Mouse (Mus musculus) heart, embryonic 12.5 days (tissue): Measurements from ENCODE around the gene Stpg2. TPM values are rescaled to one million over a fixed set of nuclear protein-coding genes. Genes with fewer than 3 reads are reported as not detected.
"Not testable (repeated sequence)": the region's sequence is repeated elsewhere in the genome, so short reads cannot be mapped to it uniquely, and the experiment has no call there.

Experiments used
- ATAC-seq: fragments of 200-750 bp; cut with Nextera tagmentation; 2 replicates; pipeline ENCODE4 v1.8.0; 2017; ENCODE audit warnings: moderate TSS enrichment, moderate library complexity; ENCODE audit not compliant: insufficient number of reproducible peaks, low FRiP score
- H3K27ac ChIP-seq: fragments of 300-500 bp; sonication (generic); 2 replicates; pipeline ENCODE4 v1.5.1; 2016; ENCODE audit warnings: mild to moderate bottlenecking, moderate library complexity; ENCODE audit not compliant: poor library complexity, severe bottlenecking
- H3K27me3 ChIP-seq: fragments of 300-500 bp; sonication (generic); replicated peaks from 2 replicates; pipeline ENCODE4 v1.6.1; 2016; ENCODE audit warnings: mild to moderate bottlenecking, moderate library complexity
- H3K36me3 ChIP-seq: fragments of 300-500 bp; sonication (generic); 2 replicates; pipeline ENCODE4 v1.6.1; 2016; ENCODE audit warnings: mild to moderate bottlenecking, moderate library complexity
- H3K4me1 ChIP-seq: fragments of 300-500 bp; sonication (generic); replicated peaks from 2 replicates; pipeline ENCODE4 v1.6.1; 2016; ENCODE audit warnings: mild to moderate bottlenecking
- H3K4me2 ChIP-seq: fragments of 300-500 bp; sonication (generic); 2 replicates; pipeline ENCODE4 v1.6.1; 2016; ENCODE audit warnings: mild to moderate bottlenecking, moderate library complexity
- H3K4me3 ChIP-seq: fragments of 300-500 bp; sonication (generic); 2 replicates; pipeline ENCODE4 v1.5.1; 2016; ENCODE audit warnings: mild to moderate bottlenecking
- H3K9ac ChIP-seq: fragments of 300-500 bp; sonication (generic); 2 replicates; pipeline ENCODE4 v1.6.1; 2016; ENCODE audit warnings: mild to moderate bottlenecking, moderate library complexity
- H3K9me3 ChIP-seq: fragments of 300-500 bp; sonication (generic); replicated peaks from 2 replicates; pipeline ENCODE4 v1.6.1; 2016; ENCODE audit warnings: mild to moderate bottlenecking, moderate library complexity
- whole genome bisulfite sequencing: fragments of 180-500 bp; shearing (Covaris S2); methylation state at CpG from one replicate; pipeline ENCODE4 v1.1.7; 2016; 5-methylcytosine and 5-hydroxymethylcytosine counted together
- polyA plus RNA-seq: library from polyadenylated mRNA; unstranded; fragments of >200 nt; fragmentation: Nextera tagmentation; extraction: Ambion mirVana; gene quantifications from 2 replicates; pipeline ENCODE4 v1.2.1, GENCODE M21; 2016

The Stpg2 gene
- polyA plus RNA-seq, 1 experiment from 2014 or later: not detected

DNA sequence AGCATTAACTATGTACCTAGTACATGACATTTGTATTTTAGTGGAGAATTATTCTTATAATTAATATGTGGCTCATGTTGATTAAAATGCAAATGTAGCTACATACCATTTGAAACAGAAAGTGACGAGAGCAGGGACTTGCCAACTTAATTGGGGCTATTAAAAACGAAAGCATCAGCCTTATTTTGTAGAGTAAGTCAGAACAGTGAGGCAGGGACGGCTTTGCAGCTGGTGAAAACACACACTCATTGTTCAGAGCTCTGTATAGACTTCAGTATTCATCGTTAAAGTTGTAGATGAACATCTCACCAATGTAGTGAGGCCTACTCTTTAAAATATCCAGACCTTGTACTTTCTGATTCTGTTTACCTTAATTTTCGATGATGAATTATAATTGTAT, 213.6 kb downstream of the Stpg2 start:
- H3K9ac ChIP-seq: no peak overlapping the region
- 68% methylated on average over 5 of the region's 5 CpGs for WGBS
- H3K9me3 ChIP-seq: no peaks in the 10 kb centered on the region
- no peak for ATAC-seq
- no peak overlapping the region for H3K27ac ChIP-seq
- H3K36me3 ChIP-seq: no peaks in the 10 kb centered on the region
- no peaks in the 10 kb centered on the region for H3K27me3 ChIP-seq
- H3K4me3 ChIP-seq: no peak overlapping the region
- H3K4me2 ChIP-seq: no peak overlapping the region
- no peaks in the 10 kb centered on the region for H3K4me1 ChIP-seq

DNA sequence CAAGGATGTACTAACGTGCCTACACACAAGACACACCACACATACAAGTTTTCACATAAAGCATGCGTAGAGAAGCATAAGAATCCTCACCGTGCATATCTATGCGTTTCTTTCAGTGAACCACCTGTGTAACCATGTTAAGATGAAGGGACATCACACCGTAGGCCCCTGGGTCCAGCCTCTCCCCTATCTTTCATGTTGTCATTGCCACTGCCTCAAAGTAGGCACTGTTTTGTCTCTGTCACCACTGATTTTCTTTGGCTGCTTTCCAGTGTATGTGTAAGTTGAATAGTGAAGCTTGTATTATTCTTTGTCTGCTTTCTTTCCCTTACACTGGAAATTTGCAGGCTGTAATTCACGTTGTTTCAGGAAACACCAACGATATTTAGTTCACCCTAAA, 236.7 kb downstream of the Stpg2 start:
- H3K9ac ChIP-seq: no peak overlapping the region
- no peak overlapping the region for H3K4me2 ChIP-seq
- ATAC-seq: no peak
- no peak overlapping the region for H3K4me3 ChIP-seq
- H3K36me3 ChIP-seq: no peaks in the 10 kb centered on the region
- peaks cover 5% of the 10 kb centered on the region for H3K4me1 ChIP-seq
- no peaks in the 10 kb centered on the region for H3K27me3 ChIP-seq
- no peaks in the 10 kb centered on the region for H3K9me3 ChIP-seq
- WGBS: 37% methylated on average over 7 of the region's 7 CpGs
- H3K27ac ChIP-seq: peak overlapping the region; percentile 47; the same call in 1 of the 2 replicates

DNA sequence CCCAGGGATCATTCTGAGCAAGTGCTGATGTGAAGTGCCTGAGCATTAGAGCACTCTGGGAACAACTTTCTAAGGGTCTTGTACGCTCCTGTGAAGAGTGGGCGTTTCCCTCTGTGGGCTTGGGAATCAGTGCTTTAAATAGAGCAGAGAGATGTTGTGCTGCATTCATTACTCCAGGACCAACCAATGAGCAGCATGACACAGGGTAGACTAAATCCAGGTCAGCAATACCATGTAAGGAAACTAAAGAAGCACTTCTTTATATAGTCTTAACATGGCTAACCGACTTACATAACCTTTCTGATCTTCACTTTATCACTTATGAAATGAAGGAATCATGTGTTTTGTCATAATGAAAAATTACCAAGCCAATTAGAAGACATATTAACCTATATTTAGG, 290.4 kb downstream of the Stpg2 start:
- Histone ChIP-seq H3K27ac (no peak overlapping the region), H3K4me1 (0 out of 2 replicates have a peak, but pooled peaks cover 2% of the 10 kb centered on the region), H3K4me3 (no peak overlapping the region), H3K9ac (no peak overlapping the region), H3K36me3 (no peaks in the 10 kb centered on the region), H3K27me3 (no peaks in the 10 kb centered on the region), H3K4me2 (no peak overlapping the region), H3K9me3 (no peaks in the 10 kb centered on the region)
- ATAC-seq: peak; percentile 53; the same call in 1 of the 2 replicates
- 54% methylated on average over 3 of the region's 3 CpGs for WGBS

DNA sequence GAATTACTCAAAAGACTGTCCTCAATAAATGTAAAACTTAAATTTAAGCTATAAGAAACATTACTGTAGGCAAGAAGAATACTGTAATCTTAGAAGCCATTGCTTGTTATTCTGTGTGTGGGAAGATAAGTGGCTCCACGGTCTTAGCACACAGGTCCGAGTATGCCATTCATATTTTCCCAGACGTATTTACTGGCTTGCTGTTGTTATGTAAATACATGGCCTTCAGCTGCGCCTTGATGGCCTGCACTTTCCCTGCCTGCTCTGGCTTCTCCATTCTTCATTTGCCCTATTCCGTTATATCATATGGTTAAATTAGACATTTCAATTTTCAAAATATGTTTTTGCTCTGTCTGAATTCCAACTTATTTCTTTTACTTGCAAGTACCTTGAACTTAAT, 296.7 kb downstream of the Stpg2 start:
- H3K27ac ChIP-seq: no peak overlapping the region
- no peak overlapping the region for H3K4me3 ChIP-seq
- no peaks in the 10 kb centered on the region for H3K9me3 ChIP-seq
- H3K36me3 ChIP-seq: no peaks in the 10 kb centered on the region
- no peaks in the 10 kb centered on the region for H3K27me3 ChIP-seq
- WGBS: 79% methylated on average over 5 of the region's 5 CpGs
- ATAC-seq: no peak
- no peaks in the 10 kb centered on the region for H3K4me1 ChIP-seq
- H3K9ac ChIP-seq: no peak overlapping the region
- no peak overlapping the region for H3K4me2 ChIP-seq

DNA sequence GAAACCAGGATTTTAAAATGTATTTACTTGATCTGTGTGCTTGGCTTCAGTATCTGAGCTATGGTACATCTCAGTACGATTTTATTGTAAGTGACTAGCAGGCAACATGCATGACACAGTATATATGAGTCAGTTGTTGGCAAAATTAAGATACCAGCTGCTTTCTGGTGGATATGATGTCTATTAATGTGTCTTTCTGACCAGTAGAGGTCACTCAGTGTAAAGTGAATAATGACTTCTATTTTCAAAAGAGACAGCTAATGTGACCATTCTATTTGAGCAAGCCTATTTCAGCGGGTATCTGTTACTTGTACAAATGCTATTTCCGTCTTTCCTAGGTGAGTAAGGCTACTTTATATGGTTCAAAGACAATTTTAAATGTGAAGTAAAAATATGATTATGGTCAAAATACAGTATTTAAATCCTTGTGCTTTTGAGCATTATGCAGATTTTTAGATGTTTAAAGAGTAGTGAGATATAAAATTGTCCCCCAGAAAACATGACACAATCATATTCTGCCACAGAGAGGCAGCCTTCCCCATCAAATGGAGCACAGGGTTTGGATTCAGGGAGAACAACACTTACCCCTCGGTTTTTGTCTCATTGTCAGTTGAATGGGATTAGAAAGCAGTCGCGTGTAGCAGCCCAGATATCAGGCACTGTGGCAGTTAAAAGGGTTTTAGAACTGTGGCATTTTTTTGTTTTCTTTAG, 303.9 kb downstream of the Stpg2 start:
- H3K4me1 ChIP-seq: no peaks in the 10 kb centered on the region
- H3K9me3 ChIP-seq: no peaks in the 10 kb centered on the region
- ATAC-seq: no peak
- H3K4me2 ChIP-seq: no peak overlapping the region
- WGBS: 50% methylated on average over 6 of the region's 6 CpGs
- no peak overlapping the region for H3K27ac ChIP-seq
- no peaks in the 10 kb centered on the region for H3K27me3 ChIP-seq
- no peak overlapping the region for H3K9ac ChIP-seq
- H3K4me3 ChIP-seq: no peak overlapping the region
- H3K36me3 ChIP-seq: no peaks in the 10 kb centered on the region

DNA sequence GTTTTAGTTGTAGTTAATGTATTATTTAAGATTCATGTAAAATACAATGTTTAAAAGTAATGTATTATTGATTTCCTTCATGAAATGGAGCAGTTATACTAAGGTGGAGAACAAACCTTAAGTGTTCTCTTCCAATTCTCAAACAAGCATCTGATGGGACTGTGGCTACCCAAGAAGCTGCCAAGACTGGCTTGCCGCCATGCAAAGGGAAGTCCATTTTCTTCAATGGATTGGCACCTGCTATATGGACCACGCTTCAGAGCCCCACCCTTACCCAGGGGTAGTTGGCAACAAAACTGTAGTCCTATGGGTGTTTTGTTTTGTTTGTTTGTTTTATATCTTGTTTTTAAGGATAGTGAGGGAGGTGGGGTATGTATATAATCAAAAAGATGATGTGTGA, 373.0 kb downstream of the Stpg2 start:
- no peaks in the 10 kb centered on the region for H3K36me3 ChIP-seq
- H3K27ac ChIP-seq: no peak overlapping the region
- WGBS: 76% methylated on average over 2 of the region's 2 CpGs
- no peaks in the 10 kb centered on the region for H3K4me1 ChIP-seq
- ATAC-seq: no peak
- H3K4me2 ChIP-seq: no peak overlapping the region
- no peak overlapping the region for H3K9ac ChIP-seq
- no peaks in the 10 kb centered on the region for H3K27me3 ChIP-seq
- no peak overlapping the region for H3K4me3 ChIP-seq
- no peaks in the 10 kb centered on the region for H3K9me3 ChIP-seq

DNA sequence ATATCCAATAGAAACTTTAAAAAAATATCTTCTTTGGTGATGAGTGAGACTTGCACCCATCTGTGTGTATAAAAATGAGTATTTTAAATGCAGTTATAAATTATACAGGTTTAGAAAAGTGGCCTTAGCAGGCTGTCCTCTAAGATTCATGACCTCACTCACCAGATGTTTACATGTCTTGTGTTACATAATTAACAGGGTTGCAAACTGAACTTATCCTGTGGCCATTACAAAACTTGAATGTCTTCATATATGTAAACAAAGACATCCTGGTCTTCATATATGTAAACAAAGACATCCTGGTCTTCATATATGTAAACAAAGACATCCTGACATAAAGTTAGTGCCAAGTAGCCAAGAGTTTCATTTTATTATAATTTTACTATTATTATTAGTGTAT, 375.8 kb downstream of the Stpg2 start:
- ATAC-seq: no peak
- H3K27ac ChIP-seq: no peak overlapping the region
- H3K4me2 ChIP-seq: no peak overlapping the region
- H3K4me1 ChIP-seq: no peaks in the 10 kb centered on the region
- H3K4me3 ChIP-seq: no peak overlapping the region
- H3K27me3 ChIP-seq: no peaks in the 10 kb centered on the region
- H3K36me3 ChIP-seq: no peaks in the 10 kb centered on the region
- H3K9me3 ChIP-seq: no peaks in the 10 kb centered on the region
- H3K9ac ChIP-seq: no peak overlapping the region

DNA sequence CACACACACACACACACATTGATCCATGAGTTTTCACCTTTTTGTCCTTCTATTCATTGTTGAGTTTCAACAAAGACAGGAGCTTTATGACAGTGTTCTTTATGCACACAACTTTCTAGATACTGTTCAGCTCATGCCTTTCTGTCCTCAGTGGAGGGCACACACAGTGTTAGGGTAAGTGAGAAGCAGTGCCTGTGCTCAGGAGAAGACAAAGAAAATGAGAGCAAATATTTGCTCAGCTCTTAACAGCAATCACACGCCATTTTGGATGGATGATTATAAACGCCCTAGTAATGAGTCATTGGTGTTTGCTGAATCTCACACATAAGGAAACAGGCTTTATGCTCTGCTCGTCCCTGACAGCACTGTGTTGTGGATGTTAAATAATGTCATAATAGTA, 394.0 kb downstream of the Stpg2 start:
- Histone ChIP-seq H3K9me3 (0 out of 2 replicates have a peak, but pooled peaks cover 2% of the 10 kb centered on the region), H3K9ac (no peak overlapping the region), H3K4me1 (no peaks in the 10 kb centered on the region), H3K27ac (no peak overlapping the region), H3K4me2 (no peak overlapping the region), H3K4me3 (no peak overlapping the region), H3K27me3 (no peaks in the 10 kb centered on the region), H3K36me3 (no peaks in the 10 kb centered on the region)
- 66% methylated on average over 3 of the region's 3 CpGs for WGBS
- no peak for ATAC-seq

DNA sequence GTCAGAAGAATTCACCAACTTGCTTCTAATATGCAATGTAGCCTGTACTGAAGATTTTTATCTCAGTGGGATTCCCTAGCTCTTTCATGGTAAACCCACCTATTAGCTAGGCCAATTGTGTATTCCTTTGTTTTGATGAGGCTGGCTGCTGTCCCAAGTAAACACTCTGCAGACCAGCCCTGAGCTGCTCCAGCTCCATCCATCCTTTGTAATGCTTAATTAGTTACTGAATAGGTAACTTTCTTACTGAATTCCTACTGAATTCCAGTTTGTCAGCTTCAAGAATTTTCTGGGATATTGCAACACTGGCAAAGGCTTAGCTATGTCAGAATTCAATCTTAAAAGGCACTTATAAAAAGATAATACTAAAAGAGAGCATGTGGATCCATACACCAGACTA, 402.8 kb downstream of the Stpg2 start:
- ATAC-seq, H3K27me3 ChIP-seq, H3K4me2 ChIP-seq, H3K9me3 ChIP-seq, H3K4me3 ChIP-seq, H3K36me3 ChIP-seq, H3K4me1 ChIP-seq, H3K9ac ChIP-seq, H3K27ac ChIP-seq: not testable (repeated sequence)

DNA sequence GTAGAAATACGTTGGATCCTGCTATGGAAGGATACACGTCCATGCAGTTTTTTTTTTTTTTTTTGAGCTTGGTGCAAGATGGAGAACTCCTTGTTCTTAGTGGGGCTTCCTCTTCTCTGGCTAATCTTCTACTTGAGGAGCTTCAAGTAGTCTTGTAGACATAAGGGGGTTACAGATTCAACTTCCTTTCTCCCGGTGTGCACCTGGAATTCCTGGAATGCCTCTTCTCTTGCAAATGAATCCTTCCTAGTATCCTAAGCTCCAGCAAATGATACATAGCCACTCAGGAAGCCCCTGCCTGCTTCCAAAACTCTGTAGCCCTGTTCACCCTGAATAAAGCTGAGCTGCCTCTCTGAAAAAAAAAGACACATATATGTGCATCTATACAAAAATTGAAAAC, 409.1 kb downstream of the Stpg2 start:
- H3K27me3 ChIP-seq: no peaks in the 10 kb centered on the region
- H3K9ac ChIP-seq: no peak overlapping the region
- no peaks in the 10 kb centered on the region for H3K36me3 ChIP-seq
- H3K9me3 ChIP-seq: no peaks in the 10 kb centered on the region
- no peak overlapping the region for H3K4me2 ChIP-seq
- WGBS: 54% methylated on average over 3 of the region's 3 CpGs
- no peak overlapping the region for H3K4me3 ChIP-seq
- H3K27ac ChIP-seq: no peak overlapping the region
- no peak for ATAC-seq
- H3K4me1 ChIP-seq: no peaks in the 10 kb centered on the region

DNA sequence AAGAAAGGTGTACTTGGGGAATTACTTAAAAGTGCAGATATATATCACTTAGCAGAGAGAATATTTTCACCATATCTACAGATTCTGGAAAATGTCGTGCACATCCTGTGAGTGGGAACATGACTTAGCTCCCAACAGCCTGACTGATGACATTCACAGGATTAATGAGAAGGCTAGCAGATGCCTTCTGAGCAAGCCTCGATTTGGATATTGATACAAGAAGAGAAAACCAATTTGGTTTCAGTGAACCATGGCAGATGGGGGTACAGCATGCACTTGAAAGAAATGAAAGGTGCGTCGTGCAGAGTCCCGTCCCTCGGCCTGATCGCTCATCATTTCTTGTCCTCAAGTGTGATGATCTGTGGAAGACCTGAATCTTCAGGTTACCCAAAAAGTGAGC, 410.3 kb downstream of the Stpg2 start:
- no peak overlapping the region for H3K27ac ChIP-seq
- no peak overlapping the region for H3K9ac ChIP-seq
- H3K4me1 ChIP-seq: no peaks in the 10 kb centered on the region
- no peaks in the 10 kb centered on the region for H3K9me3 ChIP-seq
- ATAC-seq: no peak
- no peak overlapping the region for H3K4me2 ChIP-seq
- no peak overlapping the region for H3K4me3 ChIP-seq
- H3K27me3 ChIP-seq: no peaks in the 10 kb centered on the region
- H3K36me3 ChIP-seq: no peaks in the 10 kb centered on the region
- 84% methylated on average over 7 of the region's 7 CpGs for WGBS

DNA sequence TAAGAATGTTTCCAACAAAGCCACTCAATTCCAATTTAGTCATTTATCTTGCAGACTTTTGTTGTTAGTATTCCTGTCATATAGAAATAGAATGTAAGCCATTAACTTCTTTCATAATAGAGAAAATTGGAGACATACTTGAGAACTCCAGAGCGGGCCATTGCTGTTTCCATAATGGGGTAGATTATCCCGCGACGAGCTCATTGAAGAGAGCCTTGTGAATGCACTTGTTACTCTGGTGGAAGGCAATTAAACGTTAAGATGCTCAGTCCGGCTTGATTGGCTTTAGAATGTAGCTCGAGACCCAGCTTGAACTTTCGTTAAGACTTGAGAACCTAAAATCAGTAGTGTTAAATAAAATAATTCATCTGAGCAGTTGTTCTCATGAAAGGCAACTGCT, 432.4 kb downstream of the Stpg2 start:
- 83% methylated on average over 8 of the region's 8 CpGs for WGBS
- Histone ChIP-seq H3K27ac (no peak overlapping the region), H3K4me2 (no peak overlapping the region), H3K27me3 (no peaks in the 10 kb centered on the region), H3K9me3 (no peaks in the 10 kb centered on the region), H3K4me1 (no peaks in the 10 kb centered on the region), H3K4me3 (no peak overlapping the region), H3K36me3 (no peaks in the 10 kb centered on the region), H3K9ac (no peak overlapping the region)
- ATAC-seq: no peak
